12 mouse cellular contexts compared by ENCODE assay signal in the genomic region with DNA sequence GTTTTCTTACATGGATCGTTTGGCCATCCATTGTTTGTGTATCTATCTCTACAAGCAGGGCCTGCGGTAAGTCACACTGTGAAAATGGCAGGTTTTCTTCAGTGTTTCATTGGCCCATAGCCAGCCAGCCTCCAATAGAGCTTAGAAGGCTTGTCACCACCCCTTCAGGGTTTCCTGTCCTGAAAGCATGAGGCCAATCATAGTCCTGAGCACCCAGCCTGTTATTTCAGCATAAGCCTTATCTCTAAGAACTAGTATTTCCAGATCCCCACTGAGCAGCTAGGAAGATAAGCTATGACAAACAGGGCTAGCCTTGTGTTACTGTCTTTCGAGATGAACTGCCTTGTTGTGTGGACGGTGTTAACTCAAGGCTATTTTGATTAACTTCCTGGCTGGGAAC. TPM values are rescaled to one million over a fixed set of nuclear protein-coding genes. Genes with fewer than 3 reads are reported as not detected.
DNase-seq lines count a peak whose midpoint lies in the region; ATAC-seq and TF ChIP-seq lines count a peak whose summit lies in the region.
"Had no signal": no experiment of that assay in that cellular context is flagged by ENCODE, and none has a peak within 500 bp of the region (broad histone marks: within the 10 kb centered on the region; RNA-seq: fewer than 3 reads in every experiment).

No protein-coding gene starts in this region.

- no peaks in the 10 kb centered on the region for H3K9me3 ChIP-seq in embryonic facial prominence, embryonic 14.5 days (ENCODE audit: control insufficient read depth, low read length)
- H3K9me3 ChIP-seq in embryonic facial prominence, embryonic 10.5 days: no peaks in the 10 kb centered on the region
- no peaks in the 10 kb centered on the region for H3K9me3 ChIP-seq in liver, embryonic 15.5 days (replicated peaks)
- no peaks in the 10 kb centered on the region for H3K9me3 ChIP-seq in forebrain, embryonic 10.5 days

- DNase-seq in embryonic facial prominence, embryonic 14.5 days (ENCODE audit: low spot score): peak; percentile 37
- DNase-seq in embryonic facial prominence, embryonic 10.5 days (ENCODE audit: low spot score): no peak
- DNase-seq in lung, postnatal 10 days: peak; percentile 4
- DNase-seq in lung, adult 2 months: no peak
- DNase-seq in right cerebral cortex, postnatal 25 days: no peak
- no peak for DNase-seq in Muller cell, postnatal 12 days (ENCODE audit: inconsistent ontology term)
- DNase-seq in forebrain, embryonic 10.5 days (ENCODE audit: extremely low spot score, low spot score): no peak
- DNase-seq: adrenal gland, postnatal 14 days; lung, postnatal 36 days had no signal

- no peak overlapping the region for H3K4me3 ChIP-seq in embryonic facial prominence, embryonic 14.5 days (ENCODE audit: low read depth, low read length)
- no peak overlapping the region for H3K4me3 ChIP-seq in embryonic facial prominence, embryonic 10.5 days
- no peak overlapping the region for H3K4me3 ChIP-seq in lung, adult 2 months (replicated peaks; ENCODE audit: extremely low read depth, low read depth, low read length)
- H3K4me3 ChIP-seq in liver, embryonic 15.5 days (replicated peaks): no peak overlapping the region
- no peak overlapping the region for H3K4me3 ChIP-seq in forebrain, embryonic 10.5 days

- H3K27ac ChIP-seq in embryonic facial prominence, embryonic 14.5 days (replicated peaks; ENCODE audit: low read depth, low read length): no peak overlapping the region
- H3K27ac ChIP-seq in embryonic facial prominence, embryonic 10.5 days (replicated peaks): no peak overlapping the region
- no peak overlapping the region for H3K27ac ChIP-seq in liver, embryonic 15.5 days (replicated peaks)
- H3K27ac ChIP-seq in forebrain, embryonic 10.5 days: no peak overlapping the region

- no peak for TF ChIP-seq CTCF in lung, adult 2 months (IDR thresholded peaks at IDR 0.05; ENCODE audit: insufficient read depth, low read length)

- no peaks in the 10 kb centered on the region for H3K4me1 ChIP-seq in embryonic facial prominence, embryonic 14.5 days (ENCODE audit: control insufficient read depth, insufficient read depth, low read length)
- no peaks in the 10 kb centered on the region for H3K4me1 ChIP-seq in embryonic facial prominence, embryonic 10.5 days
- H3K4me1 ChIP-seq in lung, adult 2 months (ENCODE audit: control insufficient read depth, insufficient read depth, low read length): no peaks in the 10 kb centered on the region
- H3K4me1 ChIP-seq in liver, embryonic 15.5 days (replicated peaks): no peaks in the 10 kb centered on the region
- H3K4me1 ChIP-seq in forebrain, embryonic 10.5 days: no peaks in the 10 kb centered on the region

- H3K36me3 ChIP-seq in embryonic facial prominence, embryonic 14.5 days (ENCODE audit: control insufficient read depth, insufficient read depth, low read length): no peaks in the 10 kb centered on the region
- no peaks in the 10 kb centered on the region for H3K36me3 ChIP-seq in embryonic facial prominence, embryonic 10.5 days (replicated peaks)
- no peaks in the 10 kb centered on the region for H3K36me3 ChIP-seq in liver, embryonic 15.5 days (replicated peaks)
- H3K36me3 ChIP-seq in forebrain, embryonic 10.5 days (replicated peaks): no peaks in the 10 kb centered on the region

- no peak overlapping the region for H3K4me2 ChIP-seq in embryonic facial prominence, embryonic 14.5 days (ENCODE audit: low read depth, low read length)
- H3K4me2 ChIP-seq in liver, embryonic 15.5 days: no peak overlapping the region

- ATAC-seq in embryonic facial prominence, embryonic 14.5 days (ENCODE audit: low read depth): no peak
- ATAC-seq in liver, embryonic 15.5 days (ENCODE audit: insufficient read depth): 0 out of 2 replicates have a peak, but pooled peaks have one; percentile 31

- WGBS in embryonic facial prominence, embryonic 14.5 days: 65% methylated on average over 4 of the region's 4 CpGs
- 89% methylated on average over 4 of the region's 4 CpGs for WGBS in embryonic facial prominence, embryonic 10.5 days
- 38% methylated on average over 4 of the region's 4 CpGs for WGBS in lung, adult 2 months
- 17% methylated on average over 4 of the region's 4 CpGs for WGBS in liver, embryonic 15.5 days (ENCODE audit: insufficient replicate concordance)
- WGBS in forebrain, embryonic 10.5 days: 87% methylated on average over 4 of the region's 4 CpGs

- H3K27me3 ChIP-seq in embryonic facial prominence, embryonic 14.5 days (replicated peaks; ENCODE audit: control insufficient read depth, insufficient read depth, low read length): no peaks in the 10 kb centered on the region
- H3K27me3 ChIP-seq in embryonic facial prominence, embryonic 10.5 days (replicated peaks; ENCODE audit: low read depth, poor library complexity, severe bottlenecking): no peaks in the 10 kb centered on the region
- H3K27me3 ChIP-seq in liver, embryonic 15.5 days: no peaks in the 10 kb centered on the region
- H3K27me3 ChIP-seq in forebrain, embryonic 10.5 days (ENCODE audit: poor library complexity, severe bottlenecking): no peaks in the 10 kb centered on the region

- no peak for TF ChIP-seq POLR2A in lung, adult 2 months (IDR thresholded peaks at IDR 0.05; ENCODE audit: borderline replicate concordance, extremely low read depth, low read depth, low read length)

- H3K9ac ChIP-seq in embryonic facial prominence, embryonic 14.5 days (ENCODE audit: low read depth, low read length): no peak overlapping the region
- no peak overlapping the region for H3K9ac ChIP-seq in liver, embryonic 15.5 days

RNA-seq across cellular contexts. Expression of a gene that starts 19.6 kb away (rescaled TPM):
- polyA plus RNA-seq in embryonic facial prominence, embryonic 14.5 days (2014; fragmentation: Nextera tagmentation; extraction: Ambion mirVana): 2.0 and 2.1 TPM in 2 replicates
- 0.21 and 0.29 TPM in 2 replicates for polyA plus RNA-seq in embryonic facial prominence, embryonic 10.5 days (2016; fragmentation: Nextera tagmentation; extraction: Ambion mirVana)
- polyA plus RNA-seq in lung, adult 2 months (2012; rRNA removed): 2.9 and 4.3 TPM in 2 replicates
- 0.03 TPM in 1 of 2 replicates, not detected in the other for polyA plus RNA-seq in liver, embryonic 15.5 days (2015; fragmentation: Nextera tagmentation; extraction: Ambion mirVana)
- 0.15 and 0.18 TPM in 2 replicates for polyA plus RNA-seq in forebrain, embryonic 10.5 days (2016; fragmentation: Nextera tagmentation; extraction: Ambion mirVana)
- polyA plus RNA-seq: C2C12; heart, embryonic 14.5 days had no signal

RNA-seq across cellular contexts. Expression of a gene that starts 33.5 kb away (rescaled TPM):
- 28.8 and 29.2 TPM in 2 replicates for polyA plus RNA-seq in embryonic facial prominence, embryonic 14.5 days (2014; fragmentation: Nextera tagmentation; extraction: Ambion mirVana)
- polyA plus RNA-seq in embryonic facial prominence, embryonic 10.5 days (2016; fragmentation: Nextera tagmentation; extraction: Ambion mirVana): 33.9 and 34.5 TPM in 2 replicates
- polyA plus RNA-seq in lung, adult 2 months (2012; rRNA removed): 7.6 and 8.9 TPM in 2 replicates
- 6.1 and 7.8 TPM in 2 replicates for polyA plus RNA-seq in liver, embryonic 15.5 days (2015; fragmentation: Nextera tagmentation; extraction: Ambion mirVana)
- polyA plus RNA-seq in forebrain, embryonic 10.5 days (2016; fragmentation: Nextera tagmentation; extraction: Ambion mirVana): 32.4 and 35.9 TPM in 2 replicates

Comparison
In these comparisons a context has a peak if more than half of its experiments do, and no peak if none do; other contexts are left out.
1. DNase-seq: peak in embryonic facial prominence, embryonic 14.5 days (single experiment) and lung, postnatal 10 days (single experiment); none in embryonic facial prominence, embryonic 10.5 days (single experiment), lung, adult 2 months (single experiment), right cerebral cortex, postnatal 25 days (single experiment), Muller cell, postnatal 12 days (single experiment) and forebrain, embryonic 10.5 days (single experiment).